Mouse (Mus musculus): Measurements from ENCODE around the gene Cit. TPM values are rescaled to one million over a fixed set of nuclear protein-coding genes. Genes with fewer than 3 reads are reported as not detected.
A peak's percentile ranks its signal among the peaks of the same experiment; 100 is the strongest.

Cit gene
- total RNA-seq, 2 experiments from 2014 or later = 57.2 to 60.5 TPM

DNA sequence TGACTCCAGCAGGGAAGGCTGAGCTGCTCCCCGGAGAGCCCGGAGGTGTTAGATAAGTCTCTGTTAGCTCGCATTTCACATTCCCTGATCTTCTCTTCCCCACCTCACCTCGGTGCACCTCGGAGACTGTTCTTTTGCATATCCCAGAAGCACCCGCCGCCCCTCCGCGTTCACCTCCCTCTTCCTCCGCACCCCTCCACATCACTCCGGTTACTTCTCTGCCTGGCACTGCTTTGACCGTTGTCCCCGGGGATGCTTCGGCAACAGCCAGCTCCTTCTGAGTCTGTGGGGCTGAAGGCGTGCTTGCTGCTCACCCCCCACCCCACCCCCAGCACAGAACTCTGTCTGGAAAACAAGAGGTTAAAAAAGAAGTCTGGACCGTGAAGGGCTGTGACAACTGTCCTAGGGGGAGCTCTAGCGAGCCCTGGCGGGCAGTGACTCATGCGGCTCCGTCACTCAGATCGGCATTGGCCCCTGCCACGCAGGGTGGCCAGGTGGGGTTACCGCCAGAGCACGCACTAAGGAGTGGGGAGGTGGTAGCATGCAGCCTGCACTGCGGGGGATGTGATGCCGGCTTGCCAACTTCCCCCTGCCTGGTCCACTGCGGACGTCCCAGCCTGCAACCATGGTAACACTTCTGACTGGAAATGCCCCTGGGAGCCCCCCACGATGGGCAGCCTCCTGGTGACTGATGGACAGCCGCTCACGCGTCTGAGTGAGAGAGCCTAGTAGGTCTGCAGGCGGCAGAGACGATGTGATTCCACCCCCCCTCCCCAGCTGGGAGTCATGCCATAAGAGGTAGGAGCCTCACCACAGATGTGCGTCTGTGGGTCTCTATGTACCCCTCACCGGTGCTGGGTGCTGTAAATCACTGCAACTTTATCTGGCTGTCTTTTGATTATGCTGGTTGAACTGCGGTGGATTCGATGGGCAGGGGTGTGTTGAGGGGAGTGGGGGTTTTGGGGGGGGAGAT, 62.2 kb downstream of the Cit start:
- H3K27ac ChIP-seq = peak overlapping the region; percentile 63
- peak; percentile 29 to 35 for DNase-seq (ENCODE audit: low spot score in 2 of 2)
- TF ChIP-seq CTCF (conservative IDR thresholded peaks at IDR 0.05) = peak; percentile 63
- peak overlapping the region; percentile 55 for H3K4me3 ChIP-seq

DNA sequence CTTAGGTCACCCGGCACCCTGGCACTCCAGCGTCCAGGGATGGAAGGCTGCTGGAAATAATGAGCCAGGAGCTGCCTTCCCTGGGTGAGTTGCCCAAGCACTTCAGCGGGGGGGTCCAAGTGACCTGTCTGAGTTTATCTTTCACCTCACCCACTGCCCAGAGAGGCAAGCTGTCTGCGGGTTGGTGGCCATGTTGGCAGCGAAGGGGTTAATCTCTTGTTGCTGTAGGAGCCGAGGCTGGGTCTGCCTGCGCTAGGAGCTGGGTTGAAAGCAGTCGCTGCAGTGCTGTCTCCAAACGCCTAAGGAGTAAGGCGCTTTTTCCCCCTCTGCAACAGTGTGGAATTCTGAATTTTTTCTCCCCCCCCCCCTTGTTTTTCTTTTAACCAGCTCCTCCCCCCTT, 63.2 kb downstream of the Cit start:
- DNase-seq (ENCODE audit: low spot score in 2 of 2) = peak; percentile 37 to 46

DNA sequence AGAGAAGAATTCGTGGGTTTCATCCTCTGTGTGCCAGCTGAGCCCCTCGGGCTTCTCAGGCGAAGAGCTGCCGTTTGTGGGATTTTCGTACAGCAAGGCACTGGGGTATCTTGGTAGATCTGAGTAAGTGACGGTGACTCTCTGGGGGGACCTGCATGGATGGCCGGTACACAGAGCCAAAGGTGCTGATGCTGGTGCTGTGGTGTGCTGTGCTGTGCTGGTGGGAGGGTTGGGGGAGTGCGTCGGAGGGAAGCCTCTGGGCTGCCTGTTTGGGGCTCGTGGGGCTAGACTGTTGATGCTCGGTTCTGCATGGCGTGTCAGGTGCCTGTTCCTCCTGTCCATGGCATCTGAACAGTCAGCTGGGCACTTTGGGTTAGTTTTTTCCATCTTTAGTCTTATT, 63.6 kb downstream of the Cit start:
- peak overlapping the region; percentile 55 for H3K4me3 ChIP-seq
- TF ChIP-seq CTCF (conservative IDR thresholded peaks at IDR 0.05) = no peak
- DNase-seq (ENCODE audit: low spot score in 2 of 2) = no peak
- H3K27ac ChIP-seq = peak overlapping the region; percentile 55

More for the DNA sequence above, 63.2 kb downstream of the Cit start:
- peak overlapping the region; percentile 55 for H3K4me3 ChIP-seq
- peak overlapping the region; percentile 55; the same call in 1 of the 2 replicates for H3K27ac ChIP-seq
- peak; percentile 18; the same call in 1 of the 2 replicates for TF ChIP-seq CTCF (conservative IDR thresholded peaks at IDR 0.05)

DNA sequence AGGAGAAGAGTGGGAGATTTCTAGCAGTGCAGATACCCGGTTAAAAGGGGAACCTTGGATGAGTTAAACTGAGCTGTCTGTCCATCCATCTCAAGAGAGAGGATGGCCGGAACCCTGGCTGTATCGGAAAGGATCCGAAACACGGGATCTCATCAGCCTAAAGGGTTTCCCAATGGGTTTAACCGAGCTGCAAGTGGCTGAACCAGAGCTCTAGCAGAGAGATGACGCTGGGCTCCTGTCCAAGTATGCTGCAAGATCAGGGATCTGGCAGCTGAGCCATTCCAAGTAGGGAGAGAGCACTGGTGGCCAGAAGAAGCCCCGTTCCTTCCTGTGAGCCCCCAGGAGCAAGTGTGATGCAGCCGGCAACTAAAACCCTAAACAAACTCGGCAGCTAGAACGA, 64.0 kb downstream of the Cit start:
- H3K4me3 ChIP-seq = peak overlapping the region; percentile 55
- TF ChIP-seq CTCF (conservative IDR thresholded peaks at IDR 0.05) = no peak
- DNase-seq (ENCODE audit: low spot score in 2 of 2) = peak in 1 of 2 experiments; percentile 29
- peak overlapping the region; percentile 55 for H3K27ac ChIP-seq

DNA sequence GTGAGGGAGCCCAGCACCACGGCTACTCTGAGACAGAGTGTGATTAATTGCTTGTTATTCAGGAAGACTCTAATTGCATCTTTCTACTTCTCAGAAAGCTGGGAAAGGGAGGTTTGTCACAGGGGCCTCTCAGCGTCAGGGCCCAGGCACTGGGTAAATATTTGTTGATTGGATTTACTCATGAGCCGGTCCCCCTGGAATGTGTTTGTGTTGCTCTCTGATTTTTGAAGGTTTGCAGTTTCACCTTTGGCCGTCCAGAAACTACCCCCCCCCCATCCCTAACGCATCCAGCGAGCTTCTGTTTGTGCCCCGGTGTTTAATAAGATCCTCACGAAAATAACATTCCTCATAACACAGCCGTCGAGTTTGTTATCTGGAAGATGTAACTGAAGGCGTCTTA, 65.4 kb downstream of the Cit start:
- TF ChIP-seq CTCF (conservative IDR thresholded peaks at IDR 0.05) = no peak
- no peak for DNase-seq (ENCODE audit: low spot score in 2 of 2)
- no peak overlapping the region for H3K4me3 ChIP-seq
- H3K27ac ChIP-seq = no peak overlapping the region

DNA sequence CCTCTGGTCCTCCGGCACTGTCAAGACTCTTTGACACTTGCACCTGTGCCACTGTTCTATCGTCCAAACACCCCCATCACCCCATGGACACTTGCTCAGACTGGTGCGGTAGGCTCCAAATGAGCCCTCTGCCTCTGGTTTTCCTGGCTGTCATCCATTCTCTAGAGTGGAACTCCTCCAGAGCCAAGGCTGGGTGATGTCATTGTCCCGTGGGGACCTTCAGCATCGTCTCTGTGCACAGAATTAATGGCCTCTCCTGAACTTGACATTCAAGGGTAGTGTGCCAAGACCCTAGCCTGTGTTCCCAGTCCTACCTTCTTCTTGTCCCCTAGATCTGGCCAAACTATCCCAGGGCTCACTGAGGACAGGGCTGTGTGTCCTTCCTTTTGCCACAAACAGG, 70.4 kb downstream of the Cit start:
- Histone ChIP-seq H3K4me3 (no peak overlapping the region), H3K27ac (no peak overlapping the region)
- TF ChIP-seq CTCF (conservative IDR thresholded peaks at IDR 0.05) = no peak
- no peak for DNase-seq (ENCODE audit: low spot score in 2 of 2)

DNA sequence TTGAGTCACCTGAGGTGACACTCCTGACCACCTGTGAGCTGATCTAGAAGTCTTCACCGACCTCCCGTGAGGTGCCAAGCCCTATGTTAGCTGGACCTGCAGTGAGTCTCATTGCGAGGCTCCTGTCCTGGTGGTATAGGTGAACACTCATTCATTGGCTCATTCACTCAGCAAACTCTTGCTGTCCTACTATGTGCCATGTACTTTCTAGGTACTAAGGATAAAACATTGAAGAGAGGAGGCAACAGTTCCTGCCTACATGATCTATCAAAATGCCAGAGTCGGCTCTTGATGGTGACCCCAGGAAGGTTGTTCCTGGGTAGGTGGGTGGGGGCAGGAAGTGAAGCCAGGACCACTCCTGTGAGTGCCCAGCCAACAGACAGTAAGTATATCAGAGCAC, 72.9 kb downstream of the Cit start:
- H3K4me3 ChIP-seq = no peak overlapping the region
- no peak for DNase-seq (ENCODE audit: low spot score in 2 of 2)
- TF ChIP-seq CTCF (conservative IDR thresholded peaks at IDR 0.05) = no peak
- no peak overlapping the region for H3K27ac ChIP-seq

DNA sequence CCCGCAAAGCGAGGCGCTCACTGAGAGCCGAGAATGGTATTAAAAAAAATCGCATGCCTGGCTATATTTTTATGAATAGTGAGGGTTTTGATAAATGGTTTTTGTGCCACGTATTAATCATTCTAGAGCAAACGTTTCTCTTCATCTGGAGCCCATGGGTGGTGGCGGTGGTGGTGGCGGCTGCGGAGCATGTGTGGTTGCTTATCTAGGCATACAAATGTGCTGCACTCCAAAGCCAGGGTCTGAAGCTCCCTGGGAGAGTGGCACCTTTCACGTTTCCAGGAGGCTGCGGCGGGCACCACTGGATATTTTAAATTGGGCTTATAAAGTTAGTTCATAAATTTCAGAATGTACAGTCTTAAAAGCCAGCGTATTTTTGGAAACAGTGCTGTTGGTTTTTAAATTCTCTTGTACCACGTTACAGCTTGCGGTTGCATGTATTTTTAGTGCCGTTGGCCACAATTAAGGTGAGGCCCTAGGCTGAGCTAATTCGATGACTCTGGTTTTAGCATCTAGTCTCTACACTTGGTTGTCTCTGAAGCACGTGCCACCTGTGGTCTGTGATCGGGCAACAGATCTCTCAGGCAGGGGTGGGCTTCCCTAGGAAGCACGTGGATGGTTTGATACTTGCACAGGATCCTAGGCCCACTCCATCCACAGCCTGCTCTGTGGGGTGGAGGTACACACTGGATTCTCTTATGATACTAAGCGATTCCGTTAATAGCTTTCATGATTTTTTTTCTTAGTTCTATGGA, 73.7 kb downstream of the Cit start:
- TF ChIP-seq CTCF (conservative IDR thresholded peaks at IDR 0.05) = no peak
- Histone ChIP-seq H3K4me3 (no peak overlapping the region), H3K27ac (no peak overlapping the region)
- DNase-seq (ENCODE audit: low spot score in 2 of 2) = peak in 1 of 2 experiments; percentile 18

DNA sequence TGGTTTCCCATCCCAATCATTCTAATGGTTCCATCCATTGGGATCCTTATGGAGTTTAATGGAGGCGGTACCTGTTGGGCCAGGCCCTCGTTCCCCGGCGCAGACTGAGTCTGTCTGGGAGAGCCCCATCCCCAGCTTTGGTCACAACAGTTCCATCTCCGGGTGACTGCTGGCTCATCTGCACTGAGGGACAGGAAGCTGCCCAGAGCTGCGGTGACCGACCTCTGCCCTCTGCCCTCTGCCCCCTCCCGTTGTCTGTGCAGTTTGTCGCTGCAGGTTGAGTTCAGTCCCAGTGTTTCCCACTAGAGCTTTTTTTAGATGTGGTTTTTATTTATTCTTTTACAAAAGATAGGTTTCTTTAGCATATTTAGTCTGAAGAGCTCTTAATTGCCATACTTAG, 76.9 kb downstream of the Cit start:
- TF ChIP-seq CTCF (conservative IDR thresholded peaks at IDR 0.05) = no peak
- DNase-seq (ENCODE audit: low spot score in 2 of 2) = no peak
- Histone ChIP-seq H3K27ac (no peak overlapping the region), H3K4me3 (no peak overlapping the region)

DNA sequence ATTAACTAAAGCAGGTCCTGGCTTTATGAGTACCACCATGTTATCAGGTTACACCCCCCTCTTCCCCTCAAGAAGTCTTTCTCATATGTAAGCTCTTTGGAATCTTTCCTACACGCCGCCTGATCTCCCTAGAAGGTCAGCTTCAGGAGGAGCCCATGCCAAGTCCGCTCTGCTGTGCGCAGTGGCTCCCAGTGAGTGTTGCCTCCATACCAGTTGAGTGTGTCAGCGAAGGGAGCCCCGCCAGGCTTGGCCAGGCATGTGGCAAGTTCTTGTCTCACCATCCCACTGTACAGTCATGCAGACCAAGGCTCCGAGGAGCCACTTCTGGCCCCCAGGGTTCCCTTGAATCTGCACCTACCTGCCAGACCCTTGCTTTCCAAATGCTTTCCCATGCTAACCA, 79.9 kb downstream of the Cit start:
- no peak for DNase-seq (ENCODE audit: low spot score in 2 of 2)
- H3K4me3 ChIP-seq = no peak overlapping the region
- no peak for TF ChIP-seq CTCF (conservative IDR thresholded peaks at IDR 0.05)
- no peak overlapping the region for H3K27ac ChIP-seq

DNA sequence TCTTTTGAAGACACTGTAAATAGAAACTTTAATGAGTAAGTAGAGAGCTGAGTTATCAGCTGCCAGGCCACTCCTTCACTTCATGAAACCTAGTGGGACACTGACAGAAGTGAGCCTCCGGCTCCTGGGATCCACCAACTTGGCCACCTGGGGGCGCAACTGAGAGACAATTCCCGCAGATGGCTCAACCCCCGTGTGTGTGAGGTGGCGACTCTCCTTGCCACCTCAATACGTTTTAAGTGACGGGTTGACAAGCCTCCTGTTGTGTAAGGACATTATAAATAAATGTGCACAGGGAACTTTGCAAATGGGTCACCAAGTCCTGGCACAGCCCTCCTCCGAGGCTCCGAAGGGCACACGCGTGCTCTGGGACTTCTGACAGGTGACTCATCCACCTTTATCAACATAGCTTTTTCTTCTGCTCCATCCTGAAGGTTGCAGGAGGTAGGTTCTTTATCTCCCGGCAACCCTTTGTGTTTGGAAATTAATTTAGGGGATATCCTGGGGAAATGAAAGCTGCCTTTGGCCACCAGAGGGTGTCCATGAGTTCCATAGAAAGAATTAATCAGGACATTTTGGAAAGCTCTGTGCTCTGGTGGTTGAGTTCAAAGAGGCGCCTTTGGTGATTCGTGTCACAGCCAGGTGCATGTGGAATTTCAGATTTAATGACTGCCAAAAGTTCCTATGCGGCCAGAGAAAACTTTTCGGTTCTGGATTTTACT, 83.9 kb downstream of the Cit start:
- Histone ChIP-seq H3K4me3 (no peak overlapping the region), H3K27ac (no peak overlapping the region)
- peak; percentile 68 for TF ChIP-seq CTCF (conservative IDR thresholded peaks at IDR 0.05)
- DNase-seq (ENCODE audit: low spot score in 2 of 2) = no peak

DNA sequence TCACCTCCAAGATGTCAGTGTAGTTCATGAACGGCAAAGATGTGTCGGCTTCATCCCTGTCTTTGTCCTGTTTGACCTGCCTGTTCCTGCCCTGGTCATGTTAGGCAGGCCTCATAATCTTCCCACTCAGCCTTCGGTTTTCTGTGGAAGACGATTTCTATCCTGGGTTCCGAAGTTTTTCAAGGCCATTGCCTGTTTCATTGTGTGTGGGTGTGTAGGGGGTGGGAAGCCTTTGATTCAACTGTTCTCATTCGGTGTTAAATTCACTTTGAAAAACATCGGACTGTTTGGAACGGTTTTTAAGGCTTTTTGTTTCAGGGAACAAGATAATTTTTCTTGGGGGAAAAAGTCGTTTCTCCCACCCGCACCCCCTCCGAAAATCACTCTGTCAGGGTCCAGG, 87.2 kb downstream of the Cit start:
- no peak for TF ChIP-seq CTCF (conservative IDR thresholded peaks at IDR 0.05)
- DNase-seq (ENCODE audit: low spot score in 2 of 2) = no peak
- Histone ChIP-seq H3K4me3 (no peak overlapping the region), H3K27ac (no peak overlapping the region)

DNA sequence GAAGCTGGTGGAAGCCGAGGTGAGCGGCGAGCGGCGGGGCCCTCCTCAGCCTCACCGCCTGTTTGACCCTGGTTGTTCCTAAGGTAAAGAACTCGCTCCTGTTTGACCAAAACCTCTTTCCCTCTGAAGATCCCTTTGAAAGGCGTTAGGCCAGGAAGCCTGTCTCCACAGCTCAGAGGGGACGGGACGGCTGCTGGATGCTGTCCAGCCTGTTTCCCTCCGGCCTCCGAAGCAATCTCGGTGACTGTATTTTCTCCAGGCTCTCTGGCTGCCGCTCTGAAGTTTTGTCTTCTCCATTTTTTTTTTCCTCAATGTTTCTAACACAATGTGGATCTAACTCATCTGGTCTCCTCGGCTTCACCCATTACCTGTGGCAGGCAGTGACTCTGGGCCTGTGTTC, 91.8 kb downstream of the Cit start:
- no peak for DNase-seq (ENCODE audit: low spot score in 2 of 2)
- TF ChIP-seq CTCF (conservative IDR thresholded peaks at IDR 0.05) = no peak
- Histone ChIP-seq H3K27ac (no peak overlapping the region), H3K4me3 (no peak overlapping the region)
